Mouse (Mus musculus) left cerebral cortex, adult 2 months (tissue): ENCODE measurements at regions not wholly inside any gene's neighbourhood (a gene's known extent, or its start where the extent isn't known, plus 50 kb on each side); places are given as distances from the start of the nearest gene placed in this dataset.

Source experiments
- DNase-seq, 2 experiments: peaks; one replicate each; pipeline ENCODE4 v3.0.0; 2021 to 2022; ENCODE audit warnings: low spot score in 2 of 2, mixed read lengths in 1 of 2; ENCODE audit errors: extremely low spot score in 1 of 2
- H3K27ac ChIP-seq: fragments of 200-600 bp; 2 replicates; pipeline ENCODE4 v1.8.1; 2022
- H3K4me3 ChIP-seq: fragments of 200-600 bp; 2 replicates; pipeline ENCODE4 v1.8.1; 2022
- CTCF ChIP-seq: fragments of 200-600 bp; IDR thresholded peaks from 2 replicates; pipeline ENCODE4 v1.8.1; 2022; ENCODE audit warnings: antibody characterized with exemption, mild to moderate bottlenecking, moderate library complexity
- intact Hi-C: fragments of 180-260 bp; cut with DNase I; formaldehyde crosslinking; loops from one replicate; pipeline ENCODE4 v1.15.1; 2025

GRCm38 (mm10) chr14:61968957-61969535 is 323.3 kb upstream of the Rnaseh2b start:
- TF ChIP-seq CTCF, result no peak
- Histone ChIP-seq H3K27ac (no peak overlapping the region), H3K4me3 (no peak overlapping the region)
- intact Hi-C loops, result no loop called here
- DNase-seq, result no peak

- Histone ChIP-seq H3K27ac (no peak overlapping the region), H3K4me3 (no peak overlapping the region)
- TF ChIP-seq CTCF, result no peak
- intact Hi-C loops, result no loop called here
- DNase-seq, result no peak
These were observed 321.8 kb upstream of the Rnaseh2b start for GRCm38 (mm10) chr14:61970591-61970990.

DNA sequence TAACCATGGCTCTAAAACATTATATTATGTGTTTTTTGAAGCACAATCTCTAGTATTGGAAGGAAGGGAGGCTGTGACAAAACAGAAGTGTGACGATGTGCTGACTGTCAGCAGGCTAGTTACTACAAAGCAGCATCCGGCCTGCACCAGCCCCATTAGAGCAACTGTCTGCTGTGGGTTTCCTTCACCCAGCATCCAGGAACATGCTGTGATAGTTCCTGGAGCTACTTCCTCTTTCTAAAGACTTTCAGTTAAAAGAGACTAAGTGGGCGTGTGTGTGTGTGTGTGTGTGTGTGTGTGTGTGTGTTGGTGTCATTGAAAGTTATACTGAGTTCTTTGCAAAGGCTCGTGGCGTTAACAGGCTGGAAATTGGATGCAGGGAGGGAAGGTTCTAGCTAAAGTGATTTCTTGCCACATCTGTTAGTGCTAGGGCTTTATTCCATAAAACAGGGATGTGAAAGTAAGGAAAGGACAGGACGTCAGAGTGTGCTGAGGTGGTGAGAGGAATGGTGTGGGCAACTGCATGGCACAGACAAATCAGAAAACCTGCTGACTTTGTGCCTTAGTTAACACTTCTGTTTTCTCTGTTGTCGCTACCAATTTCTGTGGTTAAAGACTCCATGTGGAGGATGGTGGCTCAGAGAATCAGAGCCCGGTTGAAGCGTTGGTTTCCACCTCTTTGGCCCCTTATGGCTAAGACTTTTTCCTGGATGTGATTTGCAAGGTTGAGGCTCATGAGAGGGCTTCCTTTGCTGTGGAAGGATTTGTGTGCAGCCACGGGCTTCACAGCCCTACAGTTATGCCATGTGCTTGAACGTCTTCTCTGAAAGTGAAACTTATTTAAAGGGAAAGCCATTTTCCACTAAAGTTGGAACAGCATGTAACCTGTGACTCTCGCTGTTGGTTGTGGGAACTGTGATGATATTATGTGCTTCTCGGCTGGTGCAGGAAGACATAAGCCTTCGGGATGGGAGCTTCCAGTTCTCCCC is 321.0 kb upstream of the Rnaseh2b start:
- TF ChIP-seq CTCF, result no peak
- DNase-seq, result peak in 1 of 2 experiments; percentile 21
- intact Hi-C loops, result no loop called here
- Histone ChIP-seq H3K27ac (peak overlapping the region; percentile 38; the same call in 1 of the 2 replicates), H3K4me3 (no peak overlapping the region)

- no peak for DNase-seq
- no peak overlapping the region for H3K27ac ChIP-seq
- intact Hi-C loops, result no loop called here
- no peak overlapping the region for H3K4me3 ChIP-seq
- no peak for TF ChIP-seq CTCF
These were observed 317.1 kb upstream of the Rnaseh2b start for GRCm38 (mm10) chr14:61975301-61975732.

DNA sequence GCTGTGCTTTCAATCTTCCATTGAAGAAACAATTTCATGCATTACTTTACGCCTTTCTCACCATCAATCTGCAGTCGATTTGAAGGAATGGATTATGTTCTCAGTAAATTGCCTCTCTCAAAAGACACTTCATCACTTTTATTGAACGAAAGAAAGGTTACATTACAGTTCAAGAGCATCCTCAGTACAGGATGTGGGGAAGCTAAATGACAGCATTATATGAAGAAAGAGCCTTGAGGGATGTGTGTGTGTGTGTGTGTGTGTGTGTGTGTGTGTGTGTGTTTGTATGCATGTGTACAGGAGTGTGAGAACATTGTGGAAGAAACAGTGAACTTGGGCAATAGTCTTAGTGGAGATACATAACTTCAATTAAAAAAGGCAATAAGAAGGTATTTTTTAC is 311.8 kb upstream of the Rnaseh2b start:
- no peak overlapping the region for H3K4me3 ChIP-seq
- intact Hi-C loops, result no loop called here
- no peak overlapping the region for H3K27ac ChIP-seq
- no peak for TF ChIP-seq CTCF
- DNase-seq, result no peak

GRCm38 (mm10) chr14:61985575-61985974 is 306.8 kb upstream of the Rnaseh2b start:
- intact Hi-C loops, result no loop called here
- TF ChIP-seq CTCF, result no peak
- DNase-seq, result no peak
- no peak overlapping the region for H3K4me3 ChIP-seq
- H3K27ac ChIP-seq, result no peak overlapping the region

- H3K27ac ChIP-seq, result no peak overlapping the region
- intact Hi-C loops, result no loop called here
- no peak for DNase-seq
- H3K4me3 ChIP-seq, result no peak overlapping the region
- no peak for TF ChIP-seq CTCF
These were observed 306.2 kb upstream of the Rnaseh2b start for GRCm38 (mm10) chr14:61986203-61986602.

- intact Hi-C loops, result no loop called here
- DNase-seq, result no peak
- no peak for TF ChIP-seq CTCF
- Histone ChIP-seq H3K27ac (no peak overlapping the region), H3K4me3 (no peak overlapping the region)
These were observed 297.1 kb upstream of the Rnaseh2b start for GRCm38 (mm10) chr14:61995253-61995652.

DNA sequence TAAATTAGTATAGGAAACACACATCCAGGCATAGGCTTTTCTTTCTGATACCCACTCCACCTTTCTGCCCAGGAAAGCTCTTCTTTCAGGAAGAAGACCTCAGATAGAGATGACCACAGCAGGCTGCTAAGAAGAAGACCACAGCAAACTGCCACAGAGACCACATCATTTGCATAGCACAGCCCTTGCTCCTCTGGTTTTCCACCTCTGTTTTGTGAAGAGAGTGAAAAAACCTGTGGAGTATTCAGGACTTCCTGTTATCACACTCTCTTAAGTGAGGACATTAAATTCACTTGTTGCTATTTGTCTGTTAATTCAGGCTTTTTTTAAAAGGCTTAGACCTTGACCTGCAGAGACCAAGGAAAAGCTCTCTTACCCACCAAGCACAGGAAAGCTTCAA is 294.7 kb upstream of the Rnaseh2b start:
- no peak overlapping the region for H3K4me3 ChIP-seq
- no peak overlapping the region for H3K27ac ChIP-seq
- no peak for DNase-seq
- no peak for TF ChIP-seq CTCF
- intact Hi-C loops, result no loop called here

GRCm38 (mm10) chr14:61998259-61998658 is 294.1 kb upstream of the Rnaseh2b start:
- intact Hi-C loops, result no loop called here
- TF ChIP-seq CTCF, result no peak
- Histone ChIP-seq H3K27ac (no peak overlapping the region), H3K4me3 (no peak overlapping the region)
- no peak for DNase-seq

- intact Hi-C loops, result no loop called here
These were observed 290.9 kb upstream of the Rnaseh2b start for GRCm38 (mm10) chr14:62001481-62001949.

GRCm38 (mm10) chr14:62002131-62002530 is 290.3 kb upstream of the Rnaseh2b start:
- DNase-seq, result no peak
- intact Hi-C loops, result no loop called here
- TF ChIP-seq CTCF, result no peak
- Histone ChIP-seq H3K4me3 (no peak overlapping the region), H3K27ac (no peak overlapping the region)

More at GRCm38 (mm10) chr14:62001481-62001949, 290.9 kb upstream of the Rnaseh2b start:
- DNase-seq, result no peak
- no peak overlapping the region for H3K27ac ChIP-seq
- no peak for TF ChIP-seq CTCF
- H3K4me3 ChIP-seq, result no peak overlapping the region
